Mouse (Mus musculus) left cerebral cortex, postnatal 14 days (tissue): ENCODE results near the gene Tubd1. TPM values are rescaled to one million over a fixed set of nuclear protein-coding genes. Genes with fewer than 3 reads are reported as not detected.
A peak's percentile ranks its signal among the peaks of the same experiment; 100 is the strongest.

ENCODE experiments used
- DNase-seq, 2 experiments: peaks; one replicate each; pipeline ENCODE4 v3.0.0; 2021 to 2022; ENCODE audit warnings: low spot score in 2 of 2, mixed read lengths in 1 of 2
- intact Hi-C: fragments of 180-260 bp; cut with DNase I; formaldehyde crosslinking; loops from one replicate; pipeline ENCODE4 v1.15.1; 2025
- total RNA-seq, 2 experiments: library from RNA; stranded (reverse); gene quantifications; 2 replicates each; pipeline ENCODE4 v1.2.3; 2021

The Tubd1 gene
- total RNA-seq, 2 experiments from 2014 or later, result 6.7 to 7.2 TPM

- DNase-seq, result no peak
- intact Hi-C loops, result no loop called here
Measured at GRCm38 (mm10) chr11:86545556-86545955, 765 bp downstream of the Tubd1 start.

GRCm38 (mm10) chr11:86547412-86547811 is 2.6 kb downstream of the Tubd1 start:
- DNase-seq, result no peak
- intact Hi-C loops, result no loop called here

- DNase-seq, result no peak
- intact Hi-C loops, result loop anchor here (10.0 kb wide), 1 partner anchor 461 kb away; no protein-coding TSS in a partner anchor
Measured at GRCm38 (mm10) chr11:86553525-86553924, 8.7 kb downstream of the Tubd1 start.

GRCm38 (mm10) chr11:86558258-86558657 is 13.5 kb downstream of the Tubd1 start:
- no peak for DNase-seq
- intact Hi-C loops, result loop anchor here (10.0 kb wide), 1 partner anchor 457 kb away; no protein-coding TSS in a partner anchor

- intact Hi-C loops, result loop anchor here (1.0 kb wide), 1 partner anchor 84 kb away; no protein-coding TSS in a partner anchor
- peak in 1 of 2 experiments; percentile 42 for DNase-seq
Measured at GRCm38 (mm10) chr11:86568425-86568824, 23.6 kb downstream of the Tubd1 start.

- no peak for DNase-seq
- intact Hi-C loops, result no loop called here
Measured at GRCm38 (mm10) chr11:86570261-86570746, 25.5 kb downstream of the Tubd1 start.

- intact Hi-C loops, result no loop called here
- DNase-seq, result no peak
Measured at GRCm38 (mm10) chr11:86571047-86571855, 26.5 kb downstream of the Tubd1 start.

- intact Hi-C loops, result no loop called here
Measured at GRCm38 (mm10) chr11:86571871-86572270, 27.1 kb downstream of the Tubd1 start.

GRCm38 (mm10) chr11:86572623-86573022 is 27.8 kb downstream of the Tubd1 start:
- no peak for DNase-seq
- intact Hi-C loops, result no loop called here

More at GRCm38 (mm10) chr11:86571871-86572270, 27.1 kb downstream of the Tubd1 start:
- no peak for DNase-seq

- no peak for DNase-seq
- intact Hi-C loops, result no loop called here
Measured at GRCm38 (mm10) chr11:86573646-86574231, 28.9 kb downstream of the Tubd1 start.

- intact Hi-C loops, result no loop called here
- no peak for DNase-seq
Measured at GRCm38 (mm10) chr11:86574408-86574807, 29.6 kb downstream of the Tubd1 start.

GRCm38 (mm10) chr11:86575632-86576378 is 31.0 kb downstream of the Tubd1 start:
- DNase-seq, result no peak
- intact Hi-C loops, result no loop called here

GRCm38 (mm10) chr11:86577231-86577630 is 32.4 kb downstream of the Tubd1 start:
- intact Hi-C loops, result no loop called here
- DNase-seq, result peak in 1 of 2 experiments; percentile 34

- no peak for DNase-seq
- intact Hi-C loops, result no loop called here
Measured at GRCm38 (mm10) chr11:86578106-86578808, 33.5 kb downstream of the Tubd1 start.

- intact Hi-C loops, result no loop called here
- DNase-seq, result peak in 1 of 2 experiments; percentile 22
Measured at GRCm38 (mm10) chr11:86578809-86579730, 34.3 kb downstream of the Tubd1 start.

- intact Hi-C loops, result no loop called here
- no peak for DNase-seq
Measured at GRCm38 (mm10) chr11:86579731-86580318, 35.0 kb downstream of the Tubd1 start.

- no peak for DNase-seq
- intact Hi-C loops, result no loop called here
Measured at GRCm38 (mm10) chr11:86580319-86581113, 35.7 kb downstream of the Tubd1 start.
